Mouse (Mus musculus) mature B cell (primary cell): Measurements from ENCODE around the gene 1700088E04Rik.

ENCODE experiments used
- in situ Hi-C: fragments of 300-500 bp; cut with MboI; formaldehyde crosslinking; loops from 2 replicates; pipeline ENCODE4 v1.14.3; 2019

1700088E04Rik gene

DNA sequence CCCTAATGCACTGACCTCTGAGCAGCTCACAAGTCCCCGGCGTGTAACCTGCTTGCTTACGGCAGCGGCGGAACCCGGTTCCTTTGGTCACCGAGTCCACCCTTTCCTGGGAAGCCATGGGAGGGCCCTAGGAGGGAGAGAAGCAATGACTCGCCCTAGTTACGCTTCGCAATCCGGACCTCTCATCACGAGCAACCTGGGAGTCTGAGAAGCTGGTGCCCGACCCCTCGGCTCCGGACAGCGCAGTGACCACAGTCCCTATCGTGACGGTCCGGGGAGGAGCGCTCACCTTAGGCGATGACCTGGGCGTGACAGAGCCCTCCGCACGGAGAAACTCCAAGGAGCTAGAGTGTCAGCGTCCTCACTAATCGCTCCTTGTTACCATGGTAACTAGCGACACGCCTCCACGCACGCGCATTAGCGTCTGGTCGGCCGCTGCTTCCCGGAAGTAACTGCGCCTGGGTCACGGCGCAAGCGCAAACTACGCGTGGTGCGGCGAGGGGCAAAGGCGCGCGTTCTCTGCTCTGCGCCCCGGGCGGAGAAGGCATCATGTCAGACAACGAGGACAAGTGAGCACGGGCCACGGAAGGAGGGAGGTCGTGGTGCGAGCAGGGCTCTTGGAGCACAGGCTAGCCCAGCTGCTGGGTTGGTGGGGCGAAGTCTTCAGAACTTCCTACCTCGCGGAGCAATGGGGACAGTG, at the start of gene 1700088E04Rik, which contains the start of gene Polr2f:
Gene 1700088E04Rik (minus strand): TSS at position 388 of the 700 bp plus-strand sequence.
Gene Polr2f (plus strand): TSS at position 144 of the 700 bp plus-strand sequence.
- in situ Hi-C loops = no loop called here

DNA sequence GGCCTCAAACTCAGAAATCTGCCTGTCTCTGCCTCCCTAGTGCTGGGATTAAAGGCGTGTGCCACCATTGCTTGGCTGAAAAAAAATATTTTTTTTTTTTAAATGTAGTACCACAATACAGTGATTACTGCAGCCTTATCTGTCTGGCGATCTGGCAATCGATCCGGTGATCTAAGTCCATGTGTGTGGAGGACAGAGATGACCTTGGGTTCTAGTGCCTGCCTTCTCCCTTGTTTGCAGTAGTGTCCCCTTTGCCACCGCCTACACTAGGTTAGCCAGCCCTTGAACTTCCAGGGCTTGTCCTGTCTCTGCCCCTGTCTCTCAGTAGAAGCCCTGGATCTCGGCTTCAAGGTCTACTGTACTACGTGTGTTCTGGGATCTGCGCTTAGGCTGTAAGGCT, 46.8 kb upstream of the 1700088E04Rik start:
- in situ Hi-C loops = no loop called here

DNA sequence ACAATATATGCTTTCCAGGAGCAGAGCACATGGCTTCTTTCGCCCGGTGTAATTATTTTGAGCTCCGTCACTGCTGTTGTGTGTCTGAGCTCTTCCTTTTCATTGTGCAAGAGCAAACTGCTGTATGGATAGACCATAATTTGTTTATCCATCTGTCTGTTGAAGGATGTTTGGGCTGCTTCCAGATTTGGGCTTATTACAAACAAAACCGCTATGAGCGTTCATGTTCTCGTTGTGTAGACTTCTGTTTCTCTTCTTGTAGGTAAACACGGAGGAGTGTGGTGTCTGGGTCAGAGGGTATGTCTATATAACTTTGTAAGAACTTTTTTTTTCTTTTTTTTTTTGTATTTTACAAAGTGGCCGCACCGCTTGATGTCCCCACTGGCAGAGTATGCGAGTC, 44.2 kb upstream of the 1700088E04Rik start:
- in situ Hi-C loops = no loop called here

DNA sequence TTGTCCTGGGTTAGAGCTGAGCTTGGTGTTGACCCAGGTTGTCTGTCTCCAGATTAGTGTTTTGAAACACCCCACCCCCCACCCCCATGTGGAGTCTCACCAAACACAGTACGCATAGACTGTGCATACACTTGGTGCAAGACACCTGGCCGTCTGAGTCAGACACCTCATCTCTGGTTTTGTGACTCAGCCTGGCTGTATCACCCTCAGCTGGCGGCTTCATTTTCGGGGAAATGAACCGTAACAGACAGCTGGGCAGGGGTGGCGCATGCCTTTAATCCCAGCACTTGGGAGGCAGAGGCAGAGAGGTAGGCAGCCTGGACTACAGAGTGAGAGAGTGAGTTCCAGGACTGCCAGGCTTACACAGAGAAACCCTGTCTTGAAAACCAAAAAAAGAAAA, 35.9 kb upstream of the 1700088E04Rik start:
- in situ Hi-C loops = no loop called here

DNA sequence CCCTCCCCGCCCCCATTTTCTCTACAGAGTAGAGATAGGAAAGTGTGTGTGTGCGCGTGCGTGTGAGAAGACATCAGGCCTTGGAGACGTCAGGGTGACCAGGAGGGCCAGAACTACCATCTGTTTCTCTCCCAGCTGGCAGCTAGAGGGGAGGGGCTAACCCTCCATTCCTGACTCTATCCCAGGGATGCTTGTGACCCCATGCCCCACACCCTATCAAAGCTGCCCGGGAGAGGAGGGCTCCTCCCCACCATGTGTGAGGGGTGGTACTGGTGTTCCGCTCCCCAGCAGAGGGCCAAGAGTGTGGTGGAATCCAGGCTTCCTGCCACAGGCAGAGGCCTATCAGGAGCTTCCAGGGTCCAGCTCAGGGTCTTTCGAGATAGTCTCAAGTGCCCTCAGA, 25.7 kb upstream of the 1700088E04Rik start:
- in situ Hi-C loops = no loop called here

DNA sequence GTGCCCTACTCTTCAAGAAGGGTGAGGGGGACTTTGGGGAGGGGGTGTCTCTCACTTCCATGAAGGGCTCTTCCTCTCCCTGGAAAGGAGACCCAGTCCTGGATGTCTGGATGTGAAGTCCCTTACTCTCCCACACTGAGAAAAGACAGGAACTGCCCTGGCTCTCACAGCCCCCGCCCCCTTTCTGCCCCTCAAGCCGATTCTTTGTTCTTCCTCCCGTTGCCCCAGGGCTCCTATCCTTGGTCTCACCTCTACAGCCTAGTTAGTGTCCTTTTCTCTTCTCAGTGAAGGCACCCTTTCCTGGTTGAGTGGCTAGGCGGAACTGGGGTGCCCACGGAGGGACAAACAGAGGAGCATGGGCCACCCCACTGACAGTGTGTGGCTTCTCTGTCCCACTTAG, 24.1 kb upstream of the 1700088E04Rik start, which contains the start of gene Sox10:
Gene Sox10 (minus strand): TSS at position 101 of the 400 bp plus-strand sequence.
- in situ Hi-C loops = no loop called here

DNA sequence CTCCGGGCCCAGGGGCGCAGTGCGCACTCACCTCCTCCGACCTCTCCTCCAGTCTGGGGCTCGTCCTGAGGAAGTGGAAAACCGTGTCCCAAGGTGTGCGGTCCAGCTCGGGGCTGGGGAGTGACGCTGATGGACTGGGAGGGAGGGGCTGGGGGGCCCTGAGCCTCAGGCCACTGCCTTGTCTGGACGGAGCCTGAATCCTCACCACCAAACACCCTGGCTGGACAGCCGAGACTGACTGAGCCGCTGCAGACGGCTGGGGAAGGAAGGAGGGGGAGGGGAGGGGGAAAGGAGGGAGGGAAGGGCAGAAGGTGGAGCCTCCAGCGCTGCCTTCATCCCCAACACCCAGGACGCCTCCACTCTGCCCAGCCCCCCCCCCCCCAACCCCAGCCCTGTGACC, 23.2 kb upstream of the 1700088E04Rik start:
- in situ Hi-C loops = no loop called here

DNA sequence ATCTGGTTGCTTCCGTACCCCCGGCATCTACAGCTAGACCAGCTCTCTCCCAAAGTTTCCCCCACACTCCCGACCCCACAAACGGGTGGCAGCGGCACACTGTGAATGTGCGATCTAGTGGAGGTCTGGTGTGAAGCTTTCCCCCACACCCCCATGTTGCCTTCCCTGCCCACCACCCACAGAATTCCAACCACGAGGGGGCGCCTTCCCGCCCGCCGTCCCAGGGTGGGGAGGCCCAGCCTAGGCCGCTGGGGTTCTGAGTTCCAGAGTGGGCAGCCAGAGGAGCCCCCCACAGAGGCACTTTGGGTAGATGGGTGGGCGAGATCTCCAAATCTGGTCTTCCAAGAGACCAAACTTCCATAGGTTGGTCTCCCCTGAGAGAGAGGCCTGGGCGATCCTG, 21.8 kb upstream of the 1700088E04Rik start:
- in situ Hi-C loops = no loop called here

DNA sequence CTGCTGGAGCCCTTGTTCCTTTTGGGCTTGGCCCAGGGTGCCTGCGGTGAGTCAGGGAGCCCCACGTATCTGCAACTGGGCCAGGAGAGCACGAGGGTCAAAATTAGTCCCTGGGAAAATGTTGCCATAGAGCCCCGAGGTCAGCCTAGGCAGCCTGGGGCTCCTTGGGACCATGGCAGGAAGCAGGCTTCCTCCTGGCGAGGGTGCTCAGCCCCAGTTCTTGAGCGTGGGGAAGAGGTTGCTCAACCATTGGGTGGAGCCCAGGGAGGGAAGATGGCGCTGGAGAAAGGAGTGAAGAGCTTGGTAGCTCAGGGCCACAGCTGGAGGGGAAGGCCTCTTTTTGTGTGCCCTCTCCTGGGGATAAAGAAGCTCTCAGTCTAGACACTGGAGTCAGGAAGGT, 21.2 kb upstream of the 1700088E04Rik start:
- in situ Hi-C loops = no loop called here

DNA sequence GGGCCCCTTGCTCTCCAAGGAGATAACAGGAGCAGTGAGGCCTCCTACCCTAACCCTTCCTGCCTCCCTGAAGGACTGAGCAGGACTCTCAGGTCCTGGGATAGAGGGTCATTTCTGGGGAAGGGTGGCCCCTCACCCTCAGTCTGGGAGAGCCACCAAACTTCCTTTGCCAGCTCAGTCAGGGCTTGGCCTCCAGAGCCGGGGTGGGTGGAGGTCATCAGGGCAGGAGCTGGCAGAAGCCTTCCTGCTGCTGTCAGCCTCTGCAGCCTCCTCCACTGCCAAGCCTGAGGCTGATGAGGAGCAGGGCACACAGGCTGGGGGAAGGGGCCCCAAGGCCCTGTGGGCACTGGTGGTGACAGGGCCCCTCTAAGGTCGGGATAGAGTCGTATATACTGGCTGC, 14.5 kb upstream of the 1700088E04Rik start:
- in situ Hi-C loops = no loop called here

DNA sequence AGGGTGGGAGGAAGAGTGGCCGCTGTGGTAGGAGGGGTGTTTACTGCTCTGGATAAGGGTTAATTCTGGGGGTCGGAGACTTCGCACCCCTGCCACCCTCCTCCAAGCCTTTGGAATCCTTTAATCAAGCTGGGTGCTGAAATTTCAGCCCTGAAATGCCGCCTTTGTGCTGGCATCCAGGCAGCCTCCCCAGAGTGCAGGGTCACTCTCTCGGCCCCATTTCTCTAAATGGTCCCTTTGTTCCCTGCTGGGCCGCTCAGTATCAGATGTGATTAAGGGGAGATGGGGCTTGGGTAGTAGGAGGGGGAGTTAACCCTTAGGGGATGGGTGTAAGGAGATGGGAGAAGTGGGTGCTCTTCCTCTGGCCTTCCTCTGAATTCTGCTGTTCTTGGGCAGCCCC, 11.7 kb upstream of the 1700088E04Rik start:
- in situ Hi-C loops = no loop called here

DNA sequence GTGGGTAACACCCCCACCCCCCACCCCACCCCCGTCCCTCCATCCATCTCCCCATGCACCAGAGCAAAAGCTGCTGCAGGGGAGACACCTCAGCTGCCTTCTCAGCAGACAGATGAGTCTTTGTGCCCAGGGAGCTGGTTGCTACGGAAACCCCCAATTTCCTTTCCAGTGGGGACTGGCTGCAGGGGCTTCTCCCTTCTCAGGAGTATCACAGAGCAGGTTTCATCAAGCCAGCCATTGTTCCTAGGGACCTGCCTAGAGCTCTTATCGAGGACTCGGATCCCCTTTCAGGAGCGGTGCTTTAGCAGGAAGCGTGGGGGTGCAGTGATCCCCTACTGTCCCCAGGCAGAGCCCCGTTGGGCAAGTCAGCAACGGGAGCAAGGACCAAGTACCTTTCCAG, 10.8 kb upstream of the 1700088E04Rik start:
- in situ Hi-C loops = no loop called here

DNA sequence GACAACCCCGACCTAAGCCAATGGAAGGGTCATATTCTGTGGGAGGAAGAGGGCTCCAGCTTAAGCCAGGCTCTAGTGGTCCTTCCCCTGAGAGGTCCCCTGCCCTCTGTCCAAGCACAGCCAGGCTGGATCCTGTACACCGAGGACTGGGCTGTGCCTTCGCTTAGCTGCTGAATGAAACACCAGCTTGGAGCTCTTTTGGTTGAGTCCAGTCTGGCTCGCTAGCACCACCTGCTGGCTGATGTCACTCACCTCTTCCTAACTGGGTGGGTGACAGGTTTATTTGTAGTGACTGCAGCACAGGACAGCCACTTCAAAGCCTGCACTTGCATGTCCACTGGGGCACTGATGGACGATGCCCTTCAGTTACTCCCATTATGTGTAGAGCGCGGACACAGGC, 7.5 kb upstream of the 1700088E04Rik start:
- in situ Hi-C loops = no loop called here

DNA sequence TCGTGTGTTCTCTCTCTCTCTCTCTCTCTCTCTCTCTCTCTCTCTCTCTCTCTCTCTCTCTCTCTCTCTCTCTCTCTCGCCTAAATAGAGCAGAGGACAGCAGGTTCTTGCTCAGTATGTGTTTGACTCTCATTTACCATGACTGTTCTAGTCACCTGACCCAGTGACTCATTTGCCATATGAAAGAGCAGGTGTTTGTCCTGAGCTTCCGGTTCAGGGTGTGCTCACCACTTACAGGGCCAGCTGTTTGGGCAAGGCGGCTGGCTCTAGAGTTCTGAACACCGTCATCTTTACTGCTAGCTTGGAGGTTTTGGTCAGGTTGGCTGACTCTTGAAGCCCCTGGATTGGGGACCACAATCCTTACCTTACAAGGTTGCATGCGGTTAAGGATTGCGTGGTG, 4.5 kb upstream of the 1700088E04Rik start:
- in situ Hi-C loops = no loop called here

DNA sequence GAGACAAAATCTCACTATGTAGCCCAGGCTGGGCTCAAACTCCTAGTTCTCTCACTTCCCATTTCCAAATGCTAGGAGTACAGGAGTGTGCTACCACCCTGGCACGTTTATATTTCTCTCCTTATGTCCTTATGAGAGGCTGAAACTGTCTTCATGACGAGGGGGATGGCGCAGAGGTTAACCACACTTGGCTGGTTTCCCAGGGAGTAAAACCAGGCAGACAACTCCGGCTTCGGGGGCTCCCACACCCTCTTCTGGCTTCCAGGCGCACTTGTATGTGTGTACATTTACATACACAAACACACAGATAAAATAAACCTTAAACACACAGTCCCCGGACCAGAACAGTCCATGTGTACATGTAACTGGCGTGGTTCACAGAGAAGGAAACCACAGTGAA, 3.0 kb upstream of the 1700088E04Rik start:
- in situ Hi-C loops = no loop called here

DNA sequence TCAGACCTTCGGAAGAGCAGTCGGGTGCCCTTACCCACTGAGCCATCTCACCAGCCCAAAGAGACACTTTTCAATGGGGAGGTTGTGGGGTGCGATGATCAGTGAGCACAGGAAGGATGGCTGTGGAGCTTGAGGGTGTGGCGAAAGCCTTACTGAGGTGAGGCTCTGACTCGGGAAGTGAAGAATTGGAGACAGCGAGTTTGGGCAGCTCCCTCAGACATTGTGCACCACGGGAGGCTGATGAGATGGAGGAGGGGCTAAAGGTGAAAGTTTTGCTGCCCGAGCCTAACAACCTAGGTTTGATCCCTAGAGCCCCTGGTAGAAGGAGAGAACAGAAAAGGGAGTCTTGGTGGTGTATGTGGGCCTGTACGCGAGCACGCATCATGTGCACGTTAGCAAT, 2.3 kb upstream of the 1700088E04Rik start:
- in situ Hi-C loops = no loop called here

DNA sequence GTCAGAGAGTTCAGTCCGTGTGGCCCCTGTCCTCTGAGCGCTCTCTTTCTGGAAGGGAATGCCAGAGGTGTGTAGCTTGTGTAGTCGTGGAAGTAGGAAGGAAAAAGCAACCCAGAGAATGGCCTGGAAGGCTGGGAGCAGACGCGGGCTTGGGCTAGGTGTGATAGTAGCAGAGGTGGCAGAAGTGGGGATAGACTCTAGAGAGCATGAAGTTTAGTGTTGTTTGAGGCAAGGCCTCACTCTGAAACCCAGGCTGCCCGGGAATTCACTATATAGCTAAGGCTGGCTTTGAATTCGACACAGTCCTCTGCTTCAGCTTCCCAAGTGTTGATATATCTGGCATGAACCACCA, 489 bp upstream of the 1700088E04Rik start:
- in situ Hi-C loops = no loop called here

DNA sequence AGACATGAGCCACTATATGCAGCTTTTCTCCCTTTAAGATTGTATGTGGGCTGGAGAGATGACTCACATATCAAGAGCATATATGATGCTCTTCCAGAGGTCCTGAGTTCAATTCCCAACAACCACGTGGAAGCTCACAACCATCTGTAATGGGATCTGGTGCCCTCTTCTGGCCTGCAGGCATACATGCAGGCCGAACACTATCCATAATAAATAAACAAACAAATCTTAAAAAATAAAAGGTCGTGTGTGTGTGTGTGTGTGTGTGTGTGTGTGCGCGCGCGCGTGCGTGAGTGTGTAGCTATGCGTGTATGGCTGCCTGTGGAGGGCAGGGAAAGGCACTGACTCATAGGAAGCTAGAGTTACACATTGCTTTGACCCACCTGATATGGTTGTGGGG, 1.4 kb downstream of the 1700088E04Rik start:
- in situ Hi-C loops = no loop called here

DNA sequence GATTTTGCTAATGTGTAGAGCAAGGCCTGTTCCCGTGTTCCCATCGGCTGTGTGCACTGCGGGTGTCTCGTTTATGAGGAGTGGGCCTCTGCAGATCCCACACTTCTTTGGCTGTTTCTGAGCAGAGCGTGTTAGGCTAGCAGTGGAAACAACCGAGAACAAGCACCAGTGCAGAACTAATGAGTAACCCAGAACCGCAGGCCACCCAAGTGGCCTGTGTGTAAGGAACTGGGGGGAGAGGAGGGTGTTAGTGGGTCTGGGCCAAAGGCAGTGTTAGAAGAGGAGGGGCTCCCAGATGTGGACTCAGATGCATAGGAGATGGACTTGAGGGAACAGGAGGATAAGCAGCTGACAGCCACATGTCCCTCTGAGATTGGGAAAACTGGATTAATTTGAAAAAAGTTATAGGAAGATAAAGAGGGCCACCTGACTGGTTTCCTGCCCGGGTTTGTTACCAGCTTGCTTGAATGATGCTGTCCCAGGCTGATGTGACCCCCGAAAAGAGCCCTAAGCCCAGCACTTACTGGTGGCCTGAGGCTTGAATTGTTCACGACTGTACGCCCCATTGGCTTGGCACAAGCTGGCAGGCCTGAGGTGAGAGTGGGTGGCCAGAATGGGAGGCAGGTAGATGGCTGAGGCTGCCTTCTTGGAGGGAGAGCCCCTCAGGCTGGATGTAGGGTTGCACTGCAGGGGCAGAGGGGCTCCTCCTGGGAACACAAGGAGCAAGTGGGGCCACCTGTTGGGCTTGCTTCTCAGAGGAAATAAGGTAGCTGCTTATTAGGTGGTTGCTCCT, 5.1 kb downstream of the 1700088E04Rik start:
- in situ Hi-C loops = no loop called here

DNA sequence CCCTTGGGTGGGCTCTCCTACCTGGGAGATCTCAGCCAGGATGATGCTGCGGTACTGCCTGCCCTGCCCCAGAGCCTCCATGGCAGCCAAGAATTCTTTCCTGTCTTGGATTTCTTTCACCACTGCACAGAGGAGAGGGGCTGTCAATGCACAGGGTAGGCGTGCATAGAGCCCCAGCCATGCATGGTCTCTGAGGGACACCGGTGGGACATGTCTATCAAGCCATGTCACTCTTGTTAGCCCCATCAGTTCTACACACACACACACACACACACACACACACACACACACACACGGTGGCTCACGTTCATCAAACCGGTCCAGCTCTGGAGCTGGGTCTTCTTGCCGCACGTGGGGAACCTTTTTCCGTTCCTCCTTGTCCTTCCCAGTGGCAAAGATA, 5.7 kb downstream of the 1700088E04Rik start:
- in situ Hi-C loops = no loop called here

DNA sequence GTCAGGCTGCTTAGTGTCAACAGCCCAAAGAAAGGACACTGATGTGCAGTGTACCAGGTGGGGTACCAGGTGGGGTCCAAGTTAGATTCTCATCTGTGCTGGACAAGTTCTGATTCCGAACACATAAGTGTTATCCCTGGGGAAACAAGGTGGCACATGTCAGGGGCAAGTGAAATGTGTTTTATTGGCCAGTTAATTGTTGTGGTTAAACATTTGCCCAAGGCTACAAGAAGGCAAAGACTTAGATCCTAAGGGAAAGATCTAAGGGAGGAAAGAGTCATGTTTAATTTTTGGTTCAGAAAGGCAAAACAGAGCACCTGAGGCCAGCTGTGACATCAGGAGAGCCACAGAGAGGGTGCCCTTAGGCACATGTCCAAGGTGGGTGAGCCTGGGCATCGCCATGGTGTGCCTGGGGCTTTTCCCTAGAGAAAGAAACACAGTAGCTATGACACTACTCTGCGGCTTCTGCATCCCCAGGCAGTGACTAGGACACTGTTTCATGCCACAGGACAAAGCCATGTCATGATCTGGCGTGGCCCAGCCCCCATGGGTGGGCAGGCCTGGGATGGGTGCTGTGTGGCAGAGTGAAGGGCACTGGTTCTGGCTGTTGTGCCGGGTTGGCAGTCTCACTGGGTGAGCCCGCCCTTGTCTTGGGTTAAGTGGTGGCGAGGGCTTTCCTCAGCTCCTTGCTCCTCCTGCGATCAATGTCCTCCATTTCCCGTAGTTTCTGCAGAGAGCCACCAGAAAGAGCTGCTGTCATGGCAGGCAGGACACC, 6.4 kb downstream of the 1700088E04Rik start:
- in situ Hi-C loops = no loop called here

DNA sequence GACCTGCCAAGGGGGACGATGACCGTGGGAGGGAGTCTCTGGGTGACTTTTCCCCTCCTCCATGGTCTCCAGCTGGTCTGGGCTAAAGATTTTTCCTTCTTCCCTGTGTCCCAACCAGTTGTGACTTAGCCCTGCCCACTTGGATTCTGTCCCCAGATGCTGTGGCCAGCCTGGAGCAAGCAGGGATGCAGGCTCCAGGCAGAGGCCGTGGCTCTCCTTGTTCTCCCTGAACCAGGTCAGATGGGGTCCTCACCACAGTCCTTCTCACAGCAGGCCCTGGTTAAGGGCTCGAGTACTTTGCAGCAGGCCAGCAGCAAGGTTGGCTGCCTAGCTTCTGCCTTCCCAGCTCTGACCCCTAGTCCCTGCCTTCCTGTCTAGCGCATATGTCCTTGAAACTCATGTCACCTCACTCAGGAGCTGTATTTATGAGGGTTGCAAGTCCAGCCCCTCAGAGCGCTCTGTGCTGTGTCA, 7.8 kb downstream of the 1700088E04Rik start:
- in situ Hi-C loops = no loop called here
